Mouse (Mus musculus): ENCODE results near the gene Urb2. TPM values are rescaled to one million over a fixed set of nuclear protein-coding genes. Genes with fewer than 3 reads are reported as not detected.

The Urb2 gene
- total RNA-seq, 2 experiments from 2014 or later = 12.0 to 12.3 TPM

GRCm38 (mm10) chr8:124076416-124076815, 55.1 kb downstream of the Urb2 start:
- no peak for DNase-seq (ENCODE audit: low spot score in 2 of 2)

- no peak for DNase-seq (ENCODE audit: low spot score in 2 of 2)
Observed at GRCm38 (mm10) chr8:124077377-124077776, 56.1 kb downstream of the Urb2 start.

- DNase-seq (ENCODE audit: low spot score in 2 of 2) = peak in 1 of 2 experiments; percentile 24
Observed at GRCm38 (mm10) chr8:124077998-124078397, 56.7 kb downstream of the Urb2 start.

GRCm38 (mm10) chr8:124078969-124079368, 57.7 kb downstream of the Urb2 start:
- DNase-seq (ENCODE audit: low spot score in 2 of 2) = peak in 1 of 2 experiments; percentile 18

- no peak for DNase-seq (ENCODE audit: low spot score in 2 of 2)
Observed at GRCm38 (mm10) chr8:124080467-124081326, 59.4 kb downstream of the Urb2 start.

- DNase-seq (ENCODE audit: low spot score in 2 of 2) = peak in 1 of 2 experiments; percentile 23
Observed at GRCm38 (mm10) chr8:124082616-124083015, 61.3 kb downstream of the Urb2 start.

- DNase-seq (ENCODE audit: low spot score in 2 of 2) = no peak
Observed at GRCm38 (mm10) chr8:124083611-124084010, 62.3 kb downstream of the Urb2 start.

GRCm38 (mm10) chr8:124085668-124086067, 64.4 kb downstream of the Urb2 start:
- DNase-seq (ENCODE audit: low spot score in 2 of 2) = no peak

- DNase-seq (ENCODE audit: low spot score in 2 of 2) = no peak
Observed at GRCm38 (mm10) chr8:124088092-124088613, 66.8 kb downstream of the Urb2 start.

- DNase-seq (ENCODE audit: low spot score in 2 of 2) = no peak
Observed at GRCm38 (mm10) chr8:124089016-124089415, 67.7 kb downstream of the Urb2 start.

GRCm38 (mm10) chr8:124090473-124090872, 69.2 kb downstream of the Urb2 start:
- DNase-seq (ENCODE audit: low spot score in 2 of 2) = no peak

Small RNAs within 50 kb of the gene (microRNA-seq; reads per million reads assigned to microRNA genes)
- gene Mir1967 = 0 reads per million in 2 experiments

Other genes starting within 250 kb of the Urb2 start
- gene Rab4a, start 215.5 kb upstream of the Urb2 start, total RNA-seq (2021) = 10 to 100 TPM; 42.6 to 44.8 TPM
- 10 to 100 TPM; 56.7 to 61.7 TPM for gene Ccsap, start 161.3 kb upstream of the Urb2 start, total RNA-seq (2021)
- gene Acta1, start 126.8 kb upstream of the Urb2 start, total RNA-seq (2021) = 1 to 10 TPM; 5.2 to 7.0 TPM
- gene Nup133, start 72.2 kb upstream of the Urb2 start, total RNA-seq (2021) = 10 to 100 TPM; 21.9 to 23.8 TPM
- gene Abcb10, start 38.4 kb upstream of the Urb2 start, total RNA-seq (2021) = 10 to 100 TPM; 15.3 to 17.3 TPM
- gene Taf5l, start 111 bp upstream of the Urb2 start, total RNA-seq (2021) = 10 to 100 TPM; 20.4 to 21.9 TPM
- 10 to 100 TPM; 41.5 to 48.8 TPM for gene Galnt2, start 209.9 kb downstream of the Urb2 start, total RNA-seq (2021)

Data from layer of hippocampus, adult 18-20 months (tissue).